Mouse (Mus musculus) forebrain, embryonic 10.5 days (tissue): ENCODE results near the gene Lemd1. TPM values are rescaled to one million over a fixed set of nuclear protein-coding genes. Genes with fewer than 3 reads are reported as not detected.
A peak's percentile ranks its signal among the peaks of the same experiment; 100 is the strongest.

Source experiments
- DNase-seq: peaks from one replicate; pipeline ENCODE4 v3.0.0-alpha.2; 2017; ENCODE audit warnings: low spot score; ENCODE audit errors: extremely low spot score
- H3K27ac ChIP-seq: fragments of 300-500 bp; sonication (generic); 2 replicates; pipeline ENCODE4 v1.5.1; 2016; ENCODE audit warnings: mild to moderate bottlenecking
- H3K27me3 ChIP-seq: fragments of 300-500 bp; sonication (generic); 2 replicates; pipeline ENCODE4 v1.6.1; 2016; ENCODE audit warnings: mild to moderate bottlenecking; ENCODE audit not compliant: poor library complexity, severe bottlenecking
- H3K36me3 ChIP-seq: fragments of 300-500 bp; sonication (generic); replicated peaks from 2 replicates; pipeline ENCODE4 v1.6.1; 2016; ENCODE audit warnings: mild to moderate bottlenecking, moderate library complexity
- H3K4me1 ChIP-seq: fragments of 300-500 bp; sonication (generic); 2 replicates; pipeline ENCODE4 v1.6.1; 2016
- H3K4me3 ChIP-seq: fragments of 300-500 bp; sonication (generic); 2 replicates; pipeline ENCODE4 v1.5.1; 2016; ENCODE audit warnings: mild to moderate bottlenecking, moderate library complexity
- H3K9me3 ChIP-seq: fragments of 300-500 bp; sonication (generic); 2 replicates; pipeline ENCODE4 v1.6.1; 2016; ENCODE audit warnings: mild to moderate bottlenecking, moderate library complexity
- WGBS: fragments of 180-500 bp; shearing (Covaris S2); methylation state at CpG from one replicate; pipeline ENCODE4 v1.1.7; 2016; 5-methylcytosine and 5-hydroxymethylcytosine counted together
- polyA plus RNA-seq: library from polyadenylated mRNA; unstranded; fragments of >200 nt; fragmentation: Nextera tagmentation; extraction: Ambion mirVana; gene quantifications from 2 replicates; pipeline ENCODE4 v1.2.1, GENCODE M21; 2016

Lemd1 gene
- polyA plus RNA-seq = 4.1 and 4.2 TPM in 2 replicates

- Histone ChIP-seq H3K9me3 (no peaks in the 10 kb centered on the region), H3K4me1 (peaks cover 90% of the 10 kb centered on the region), H3K27ac (peak within 1 kb of the TSS; percentile 100), H3K4me3 (peak within 1 kb of the TSS; percentile 93), H3K36me3 (peaks cover 9% of the 10 kb centered on the region), H3K27me3 (peaks cover 98% of the 10 kb centered on the region)
- under 1% methylated on average over 34 of the region's 34 CpGs for WGBS
- DNase-seq = peak; percentile 59
Observed at GRCm38 (mm10) chr1:132191093-132191785, at the start of gene Lemd1, which contains the start of gene AC124108.1. Gene Lemd1, plus strand, starts transcription at chr1:132191431. Gene AC124108.1, plus strand, starts transcription at chr1:132191457.

GRCm38 (mm10) chr1:132141753-132142152, 49.5 kb upstream of the Lemd1 start:
- 68% methylated on average over 13 of the region's 13 CpGs for WGBS
- Histone ChIP-seq H3K27me3 (peaks cover 45% of the 10 kb centered on the region), H3K27ac (no peak overlapping the region), H3K4me3 (no peak overlapping the region), H3K36me3 (no peaks in the 10 kb centered on the region), H3K9me3 (no peaks in the 10 kb centered on the region), H3K4me1 (peaks cover 63% of the 10 kb centered on the region)
- DNase-seq = no peak

GRCm38 (mm10) chr1:132143079-132143478, 48.2 kb upstream of the Lemd1 start:
- Histone ChIP-seq H3K27ac (no peak overlapping the region), H3K4me1 (peaks cover 58% of the 10 kb centered on the region), H3K27me3 (peaks cover 32% of the 10 kb centered on the region), H3K4me3 (no peak overlapping the region), H3K36me3 (no peaks in the 10 kb centered on the region), H3K9me3 (no peaks in the 10 kb centered on the region)
- no peak for DNase-seq
- WGBS = 88% methylated on average over 5 of the region's 5 CpGs

- no peak overlapping the region for H3K4me3 ChIP-seq
- 70% methylated on average over 4 of the region's 4 CpGs for WGBS
- H3K9me3 ChIP-seq = no peaks in the 10 kb centered on the region
- H3K4me1 ChIP-seq = peaks cover 52% of the 10 kb centered on the region
- no peak for DNase-seq
- H3K36me3 ChIP-seq = no peaks in the 10 kb centered on the region
- 0 out of 2 replicates have a peak overlapping the region, but pooled peaks have one; percentile 20 for H3K27ac ChIP-seq
- peaks cover 25% of the 10 kb centered on the region for H3K27me3 ChIP-seq
Observed at GRCm38 (mm10) chr1:132143730-132144129, 47.5 kb upstream of the Lemd1 start.

- Histone ChIP-seq H3K4me1 (peaks cover 47% of the 10 kb centered on the region), H3K9me3 (no peaks in the 10 kb centered on the region), H3K36me3 (no peaks in the 10 kb centered on the region), H3K27me3 (peaks cover 20% of the 10 kb centered on the region), H3K4me3 (no peak overlapping the region), H3K27ac (no peak overlapping the region)
- DNase-seq = peak; percentile 45
- WGBS = 32% methylated on average over 2 of the region's 2 CpGs
Observed at GRCm38 (mm10) chr1:132144223-132144622, 47.0 kb upstream of the Lemd1 start.

- H3K27ac ChIP-seq = no peak overlapping the region
- H3K9me3 ChIP-seq = no peaks in the 10 kb centered on the region
- no peak overlapping the region for H3K4me3 ChIP-seq
- WGBS = 80% methylated on average over 3 of the region's 3 CpGs
- peaks cover 14% of the 10 kb centered on the region for H3K27me3 ChIP-seq
- no peaks in the 10 kb centered on the region for H3K36me3 ChIP-seq
- H3K4me1 ChIP-seq = peaks cover 41% of the 10 kb centered on the region
- DNase-seq = no peak
Observed at GRCm38 (mm10) chr1:132144837-132145236, 46.4 kb upstream of the Lemd1 start.

GRCm38 (mm10) chr1:132145973-132146685, 45.1 kb upstream of the Lemd1 start:
- WGBS = 91% methylated on average over 8 of the region's 8 CpGs
- no peak overlapping the region for H3K27ac ChIP-seq

GRCm38 (mm10) chr1:132149410-132149809, 41.8 kb upstream of the Lemd1 start:
- WGBS = 68% methylated on average over 2 of the region's 2 CpGs
- peaks cover 26% of the 10 kb centered on the region for H3K27me3 ChIP-seq
- no peak overlapping the region for H3K4me3 ChIP-seq
- no peak for DNase-seq
- no peaks in the 10 kb centered on the region for H3K9me3 ChIP-seq
- no peaks in the 10 kb centered on the region for H3K36me3 ChIP-seq
- H3K27ac ChIP-seq = no peak overlapping the region
- peaks cover 23% of the 10 kb centered on the region for H3K4me1 ChIP-seq

More at GRCm38 (mm10) chr1:132145973-132146685, 45.1 kb upstream of the Lemd1 start:
- H3K27me3 ChIP-seq = peaks cover 1% of the 10 kb centered on the region
- no peaks in the 10 kb centered on the region for H3K36me3 ChIP-seq
- H3K9me3 ChIP-seq = no peaks in the 10 kb centered on the region
- no peak overlapping the region for H3K4me3 ChIP-seq
- peaks cover 32% of the 10 kb centered on the region for H3K4me1 ChIP-seq
- DNase-seq = no peak

- no peaks in the 10 kb centered on the region for H3K9me3 ChIP-seq
- no peaks in the 10 kb centered on the region for H3K36me3 ChIP-seq
- H3K27ac ChIP-seq = no peak overlapping the region
- H3K4me1 ChIP-seq = peaks cover 17% of the 10 kb centered on the region
- H3K27me3 ChIP-seq = peaks cover 26% of the 10 kb centered on the region
- no peak for DNase-seq
- H3K4me3 ChIP-seq = no peak overlapping the region
- 42% methylated on average over 1 of the region's 1 CpGs for WGBS
Observed at GRCm38 (mm10) chr1:132150171-132150570, 41.1 kb upstream of the Lemd1 start.

GRCm38 (mm10) chr1:132150817-132151601, 40.2 kb upstream of the Lemd1 start:
- peaks cover 26% of the 10 kb centered on the region for H3K27me3 ChIP-seq
- DNase-seq = no peak
- H3K36me3 ChIP-seq = no peaks in the 10 kb centered on the region
- 70% methylated on average over 15 of the region's 15 CpGs for WGBS
- H3K9me3 ChIP-seq = no peaks in the 10 kb centered on the region
- no peak overlapping the region for H3K27ac ChIP-seq
- peaks cover 21% of the 10 kb centered on the region for H3K4me1 ChIP-seq
- H3K4me3 ChIP-seq = no peak overlapping the region

- Histone ChIP-seq H3K4me1 (peaks cover 21% of the 10 kb centered on the region), H3K4me3 (no peak overlapping the region), H3K27me3 (peaks cover 26% of the 10 kb centered on the region), H3K27ac (no peak overlapping the region), H3K9me3 (no peaks in the 10 kb centered on the region), H3K36me3 (no peaks in the 10 kb centered on the region)
- no peak for DNase-seq
- WGBS = 74% methylated on average over 2 of the region's 2 CpGs
Observed at GRCm38 (mm10) chr1:132151908-132152307, 39.3 kb upstream of the Lemd1 start.

GRCm38 (mm10) chr1:132153086-132153690, 38.0 kb upstream of the Lemd1 start:
- Histone ChIP-seq H3K27ac (no peak overlapping the region), H3K4me1 (peaks cover 31% of the 10 kb centered on the region), H3K4me3 (no peak overlapping the region), H3K27me3 (peaks cover 32% of the 10 kb centered on the region), H3K9me3 (no peaks in the 10 kb centered on the region), H3K36me3 (no peaks in the 10 kb centered on the region)
- WGBS = 26% methylated on average over 15 of the region's 15 CpGs
- no peak for DNase-seq
